Mouse (Mus musculus): ENCODE data around the gene Mif.
A peak's percentile ranks its signal among the peaks of the same experiment; 100 is the strongest.
"Not testable (repeated sequence)": the region's sequence is repeated elsewhere in the genome, so short reads cannot be mapped to it uniquely, and the experiment has no call there.

The Mif gene

GRCm38 (mm10) chr10:75859786-75860470, at the start of gene Mif:
Gene Mif, minus strand, starts transcription at chr10:75860240.
- peak; percentile 89 for DNase-seq (ENCODE audit: low spot score)

GRCm38 (mm10) chr10:75906882-75907281, 46.8 kb upstream of the Mif start:
- no peak for DNase-seq (ENCODE audit: low spot score)

- DNase-seq (ENCODE audit: low spot score), result no peak
These were observed 44.4 kb upstream of the Mif start for GRCm38 (mm10) chr10:75904391-75904790.

- peak; percentile 65 for DNase-seq (ENCODE audit: low spot score)
These were observed 38.8 kb upstream of the Mif start for GRCm38 (mm10) chr10:75898846-75899245.

GRCm38 (mm10) chr10:75898039-75898564, 38.1 kb upstream of the Mif start:
- DNase-seq (ENCODE audit: low spot score), result peak; percentile 33

- peak; percentile 76 for DNase-seq (ENCODE audit: low spot score)
These were observed 37.3 kb upstream of the Mif start for GRCm38 (mm10) chr10:75897373-75897772.

GRCm38 (mm10) chr10:75896208-75896607, 36.2 kb upstream of the Mif start:
- DNase-seq (ENCODE audit: low spot score), result no peak

- no peak for DNase-seq (ENCODE audit: low spot score)
These were observed 35.7 kb upstream of the Mif start for GRCm38 (mm10) chr10:75895730-75896129.

GRCm38 (mm10) chr10:75894601-75895000, 34.6 kb upstream of the Mif start:
- no peak for DNase-seq (ENCODE audit: low spot score)

- DNase-seq (ENCODE audit: low spot score), result peak; percentile 93
These were observed 33.2 kb upstream of the Mif start, which contains the start of gene Derl3 for GRCm38 (mm10) chr10:75893089-75893750. Gene Derl3, plus strand, starts transcription at chr10:75893413.

- peak; percentile 16 for DNase-seq (ENCODE audit: low spot score)
These were observed 29.5 kb upstream of the Mif start for GRCm38 (mm10) chr10:75889406-75890153.

- not testable (repeated sequence) for DNase-seq (ENCODE audit: low spot score)
These were observed 27.5 kb upstream of the Mif start for GRCm38 (mm10) chr10:75887504-75887903.

- no peak for DNase-seq (ENCODE audit: low spot score)
These were observed 24.7 kb upstream of the Mif start for GRCm38 (mm10) chr10:75884742-75885141.

GRCm38 (mm10) chr10:75883232-75883552, 23.2 kb upstream of the Mif start:
- DNase-seq (ENCODE audit: low spot score), result peak; percentile 81

GRCm38 (mm10) chr10:75882433-75883231, 22.6 kb upstream of the Mif start:
- no peak for DNase-seq (ENCODE audit: low spot score)

- no peak for DNase-seq (ENCODE audit: low spot score)
These were observed 21.8 kb upstream of the Mif start for GRCm38 (mm10) chr10:75881578-75882432.

- peak; percentile 51 for DNase-seq (ENCODE audit: low spot score)
These were observed 20.9 kb upstream of the Mif start for GRCm38 (mm10) chr10:75880771-75881577.

GRCm38 (mm10) chr10:75880351-75880750, 20.3 kb upstream of the Mif start:
- no peak for DNase-seq (ENCODE audit: low spot score)

GRCm38 (mm10) chr10:75878836-75879235, 18.8 kb upstream of the Mif start:
- no peak for DNase-seq (ENCODE audit: low spot score)

- no peak for DNase-seq (ENCODE audit: low spot score)
These were observed 13.6 kb upstream of the Mif start for GRCm38 (mm10) chr10:75873543-75874170.
